Mouse (Mus musculus): Measurements from ENCODE around the gene Enox1.
"Not testable (repeated sequence)": the region's sequence is repeated elsewhere in the genome, so short reads cannot be mapped to it uniquely, and the experiment has no call there.

Enox1 gene

GRCm38 (mm10) chr14:77524303-77524702 is 367.7 kb downstream of the Enox1 start:
- no peak for DNase-seq

- DNase-seq = no peak
Measured at GRCm38 (mm10) chr14:77526262-77526661, 369.7 kb downstream of the Enox1 start.

- no peak for DNase-seq
Measured at GRCm38 (mm10) chr14:77529201-77529600, 372.6 kb downstream of the Enox1 start.

GRCm38 (mm10) chr14:77529621-77530020 is 373.1 kb downstream of the Enox1 start:
- DNase-seq = no peak

GRCm38 (mm10) chr14:77533638-77534037 is 377.1 kb downstream of the Enox1 start:
- no peak for DNase-seq

GRCm38 (mm10) chr14:77534120-77534519 is 377.6 kb downstream of the Enox1 start:
- DNase-seq = no peak

- DNase-seq = no peak
Measured at GRCm38 (mm10) chr14:77536592-77536991, 380.0 kb downstream of the Enox1 start.

GRCm38 (mm10) chr14:77539563-77539962 is 383.0 kb downstream of the Enox1 start:
- DNase-seq = not testable (repeated sequence)

- peak in 1 of 2 experiments; percentile 2 for DNase-seq
Measured at GRCm38 (mm10) chr14:77541925-77542324, 385.4 kb downstream of the Enox1 start.

- peak in 1 of 2 experiments; percentile 6 for DNase-seq
Measured at GRCm38 (mm10) chr14:77546531-77547274, 390.1 kb downstream of the Enox1 start.

- no peak for DNase-seq
Measured at GRCm38 (mm10) chr14:77547351-77547750, 390.8 kb downstream of the Enox1 start.

- no peak for DNase-seq
Measured at GRCm38 (mm10) chr14:77548963-77549362, 392.4 kb downstream of the Enox1 start.

- no peak for DNase-seq
Measured at GRCm38 (mm10) chr14:77557446-77558070, 401.0 kb downstream of the Enox1 start.

GRCm38 (mm10) chr14:77558910-77559309 is 402.3 kb downstream of the Enox1 start:
- no peak for DNase-seq

GRCm38 (mm10) chr14:77559792-77560191 is 403.2 kb downstream of the Enox1 start:
- no peak for DNase-seq

- DNase-seq = no peak
Measured at GRCm38 (mm10) chr14:77561808-77562583, 405.4 kb downstream of the Enox1 start.

GRCm38 (mm10) chr14:77563922-77564321 is 407.4 kb downstream of the Enox1 start:
- no peak for DNase-seq

GRCm38 (mm10) chr14:77567120-77567519 is 410.6 kb downstream of the Enox1 start:
- no peak for DNase-seq

- DNase-seq = no peak
Measured at GRCm38 (mm10) chr14:77574436-77574835, 417.9 kb downstream of the Enox1 start.

- no peak for DNase-seq
Measured at GRCm38 (mm10) chr14:77576411-77576810, 419.8 kb downstream of the Enox1 start.

GRCm38 (mm10) chr14:77577481-77578251 is 421.1 kb downstream of the Enox1 start:
- DNase-seq = no peak

- DNase-seq = no peak
Measured at GRCm38 (mm10) chr14:77578355-77578754, 421.8 kb downstream of the Enox1 start.

Measured in kidney, adult 8-10 months (tissue).